Mouse (Mus musculus) intestine, embryonic 14.5 days (tissue): ENCODE measurements around the gene Trip4. TPM values are rescaled to one million over a fixed set of nuclear protein-coding genes. Genes with fewer than 3 reads are reported as not detected.

Source experiments
- ATAC-seq: fragments of 200-750 bp; cut with Nextera tagmentation; replicated peaks from 2 replicates; pipeline ENCODE4 v1.8.0; 2017; ENCODE audit warnings: low read depth, moderate number of reproducible peaks, moderate TSS enrichment, moderate library complexity; ENCODE audit not compliant: low FRiP score, low TSS enrichment
- DNase-seq: peaks from one replicate; pipeline ENCODE4 v3.0.0-alpha.2; 2018; ENCODE audit warnings: low spot score
- H3K27ac ChIP-seq: fragments of 300-500 bp; sonication (generic); 2 replicates; pipeline ENCODE4 v1.5.1; 2014; ENCODE audit warnings: low read depth, mild to moderate bottlenecking, control low read depth
- H3K27me3 ChIP-seq: fragments of 300-500 bp; sonication (generic); replicated peaks from 2 replicates; pipeline ENCODE4 v1.6.1; 2014; ENCODE audit warnings: low read length, control low read depth; ENCODE audit not compliant: control insufficient read depth, insufficient read depth
- H3K36me3 ChIP-seq: fragments of 300-500 bp; sonication (generic); 2 replicates; pipeline ENCODE4 v1.6.1; 2014; ENCODE audit warnings: low read length, control low read depth; ENCODE audit not compliant: control insufficient read depth, insufficient read depth
- H3K4me1 ChIP-seq: fragments of 300-500 bp; sonication (generic); replicated peaks from 2 replicates; pipeline ENCODE4 v1.6.1; 2014; ENCODE audit warnings: low read length, control low read depth, mixed read lengths; ENCODE audit not compliant: control insufficient read depth, insufficient read depth
- H3K4me2 ChIP-seq: fragments of 300-500 bp; sonication (generic); 2 replicates; pipeline ENCODE4 v1.6.1; 2014; ENCODE audit warnings: low read length
- H3K4me3 ChIP-seq: fragments of 300-500 bp; sonication (generic); 2 replicates; pipeline ENCODE4 v1.5.1; 2014; ENCODE audit warnings: low read depth, low read length, control low read depth, mixed read lengths
- H3K9ac ChIP-seq: fragments of 300-500 bp; sonication (generic); 2 replicates; pipeline ENCODE4 v1.6.1; 2014; ENCODE audit warnings: mild to moderate bottlenecking, low read length
- H3K9me3 ChIP-seq: fragments of 300-500 bp; sonication (generic); 2 replicates; pipeline ENCODE4 v1.6.1; 2016; ENCODE audit warnings: low read length, control low read depth; ENCODE audit not compliant: control insufficient read depth
- WGBS: fragments of 180-500 bp; shearing (Covaris S2); extraction: QIAGEN DNeasy Blood & Tissue Kit; methylation state at CpG from one replicate; pipeline ENCODE4 v1.1.7; 2014; 5-methylcytosine and 5-hydroxymethylcytosine counted together
- polyA plus RNA-seq: library from polyadenylated mRNA; unstranded; fragments of >200 nt; fragmentation: Nextera tagmentation; extraction: Ambion mirVana; gene quantifications from 2 replicates; pipeline ENCODE4 v1.2.1, GENCODE M21; 2014

Gene Trip4
- polyA plus RNA-seq, 1 experiment from 2014 or later, result 25.9 TPM

GRCm38 (mm10) chr9:65795651-65796050, 112.9 kb downstream of the Trip4 start:
- Histone ChIP-seq H3K36me3 (peaks cover 16% of the 10 kb centered on the region), H3K9me3 (no peaks in the 10 kb centered on the region), H3K4me2 (no peak overlapping the region), H3K27me3 (no peaks in the 10 kb centered on the region), H3K9ac (no peak overlapping the region), H3K4me3 (no peak overlapping the region), H3K4me1 (peaks cover 10% of the 10 kb centered on the region; the same call in 1 of the 2 replicates), H3K27ac (no peak overlapping the region)
- DNase-seq (no peak), ATAC-seq (no peak)
- WGBS, result 85% methylated on average over 2 of the region's 2 CpGs

DNA sequence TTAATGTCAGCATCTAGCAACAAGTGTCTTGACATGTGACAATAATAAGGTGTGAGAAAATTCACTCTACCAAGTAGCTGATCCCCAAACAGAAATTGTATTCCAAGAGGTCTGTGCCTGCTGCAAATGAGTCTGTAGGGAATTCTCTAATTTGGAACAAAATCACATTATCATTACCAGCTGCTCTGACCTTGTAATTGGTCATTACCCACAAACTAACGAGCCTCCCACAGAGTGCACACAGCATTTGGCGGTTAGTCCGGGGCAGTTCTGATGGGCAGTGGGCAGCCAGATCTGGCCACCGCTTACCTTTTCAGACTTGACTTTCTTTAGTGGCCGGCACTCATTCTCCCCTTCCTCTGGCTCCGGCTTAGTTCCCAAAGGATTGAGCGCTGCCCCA, 114.3 kb downstream of the Trip4 start:
- no peak overlapping the region for H3K4me2 ChIP-seq
- no peaks in the 10 kb centered on the region for H3K9me3 ChIP-seq
- H3K27ac ChIP-seq, result no peak overlapping the region
- no peaks in the 10 kb centered on the region for H3K27me3 ChIP-seq
- H3K9ac ChIP-seq, result no peak overlapping the region
- H3K36me3 ChIP-seq, result peaks cover 16% of the 10 kb centered on the region
- DNase-seq (no peak), ATAC-seq (no peak)
- H3K4me3 ChIP-seq, result no peak overlapping the region
- 84% methylated on average over 7 of the region's 7 CpGs for WGBS
- peaks cover 10% of the 10 kb centered on the region; the same call in 1 of the 2 replicates for H3K4me1 ChIP-seq

DNA sequence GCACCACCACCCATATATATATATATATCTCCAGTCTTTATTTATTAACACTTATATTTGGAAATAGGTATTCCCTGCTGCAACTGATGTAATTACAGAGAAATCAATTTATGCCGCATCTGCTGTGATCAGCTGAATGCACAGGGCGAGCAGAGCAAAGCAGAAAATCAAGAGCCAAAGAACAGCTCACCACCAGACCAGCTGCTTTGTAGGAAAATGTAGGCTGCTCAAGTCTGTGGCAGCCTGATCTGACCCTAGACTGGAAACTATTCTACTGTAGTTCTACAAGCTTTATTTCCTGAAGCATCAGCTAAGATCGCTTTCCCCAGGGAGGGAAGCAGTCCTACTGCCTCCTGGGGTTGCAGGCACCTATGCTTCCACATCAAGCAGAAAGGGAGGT, 115.1 kb downstream of the Trip4 start:
- ATAC-seq, result no peak
- no peak for DNase-seq
- H3K9me3 ChIP-seq, result no peaks in the 10 kb centered on the region
- H3K4me3 ChIP-seq, result no peak overlapping the region
- H3K4me2 ChIP-seq, result no peak overlapping the region
- 89% methylated on average over 3 of the region's 3 CpGs for WGBS
- H3K27ac ChIP-seq, result no peak overlapping the region
- H3K4me1 ChIP-seq, result peaks cover 10% of the 10 kb centered on the region; the same call in 1 of the 2 replicates
- no peaks in the 10 kb centered on the region for H3K27me3 ChIP-seq
- peaks cover 16% of the 10 kb centered on the region for H3K36me3 ChIP-seq
- no peak overlapping the region for H3K9ac ChIP-seq

- DNase-seq (no peak), ATAC-seq (no peak)
- no peak overlapping the region for H3K27ac ChIP-seq
- no peak overlapping the region for H3K4me3 ChIP-seq
- H3K36me3 ChIP-seq, result peaks cover 16% of the 10 kb centered on the region
- no peak overlapping the region for H3K9ac ChIP-seq
- H3K4me1 ChIP-seq, result peaks cover 10% of the 10 kb centered on the region; the same call in 1 of the 2 replicates
- H3K27me3 ChIP-seq, result no peaks in the 10 kb centered on the region
- H3K4me2 ChIP-seq, result no peak overlapping the region
- H3K9me3 ChIP-seq, result no peaks in the 10 kb centered on the region
- WGBS, result 68% methylated on average over 3 of the region's 3 CpGs
Measured at GRCm38 (mm10) chr9:65793086-65793485, 115.5 kb downstream of the Trip4 start.

DNA sequence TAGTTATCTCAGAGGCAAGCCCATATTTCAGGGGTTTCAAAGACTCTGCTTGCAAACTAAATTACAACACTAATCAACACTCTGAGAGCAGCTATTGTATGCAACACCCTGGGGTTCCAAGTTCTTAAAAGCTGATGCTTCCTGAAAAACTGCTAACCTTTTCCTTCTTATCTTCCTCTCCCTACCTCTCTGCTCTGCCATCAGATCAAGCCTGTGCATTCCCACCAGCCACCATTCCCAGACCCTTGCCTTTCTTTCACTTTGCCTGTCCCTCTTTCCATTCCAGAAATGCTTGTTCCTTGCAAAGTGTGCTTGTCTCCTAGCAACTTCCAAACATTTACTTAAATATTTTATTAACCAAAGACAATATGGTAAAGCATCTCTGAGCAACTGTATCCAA, 116.7 kb downstream of the Trip4 start:
- H3K27ac ChIP-seq, result no peak overlapping the region
- DNase-seq, result no peak

GRCm38 (mm10) chr9:65791106-65791505, 117.5 kb downstream of the Trip4 start:
- Histone ChIP-seq H3K27ac (no peak overlapping the region), H3K36me3 (peaks cover 16% of the 10 kb centered on the region), H3K27me3 (no peaks in the 10 kb centered on the region), H3K4me2 (no peak overlapping the region), H3K4me3 (no peak overlapping the region), H3K9me3 (no peaks in the 10 kb centered on the region), H3K4me1 (peaks cover 17% of the 10 kb centered on the region; the same call in 1 of the 2 replicates), H3K9ac (no peak overlapping the region)
- DNase-seq, result no peak
- 61% methylated on average over 4 of the region's 4 CpGs for WGBS
- no peak for ATAC-seq

More for the DNA sequence above, 116.7 kb downstream of the Trip4 start:
- no peak overlapping the region for H3K4me3 ChIP-seq
- no peak overlapping the region for H3K9ac ChIP-seq
- no peaks in the 10 kb centered on the region for H3K27me3 ChIP-seq
- H3K9me3 ChIP-seq, result no peaks in the 10 kb centered on the region
- no peak for ATAC-seq
- H3K4me1 ChIP-seq, result peaks cover 17% of the 10 kb centered on the region; the same call in 1 of the 2 replicates
- H3K4me2 ChIP-seq, result no peak overlapping the region
- peaks cover 16% of the 10 kb centered on the region for H3K36me3 ChIP-seq

GRCm38 (mm10) chr9:65789788-65790187, 118.8 kb downstream of the Trip4 start:
- no peak for DNase-seq
- Histone ChIP-seq H3K27me3 (no peaks in the 10 kb centered on the region), H3K4me2 (no peak overlapping the region), H3K27ac (no peak overlapping the region), H3K4me1 (peaks cover 17% of the 10 kb centered on the region; the same call in 1 of the 2 replicates), H3K36me3 (peaks cover 10% of the 10 kb centered on the region), H3K4me3 (no peak overlapping the region), H3K9me3 (no peaks in the 10 kb centered on the region), H3K9ac (no peak overlapping the region)
- ATAC-seq, result no peak
- WGBS, result 95% methylated on average over 3 of the region's 3 CpGs

DNA sequence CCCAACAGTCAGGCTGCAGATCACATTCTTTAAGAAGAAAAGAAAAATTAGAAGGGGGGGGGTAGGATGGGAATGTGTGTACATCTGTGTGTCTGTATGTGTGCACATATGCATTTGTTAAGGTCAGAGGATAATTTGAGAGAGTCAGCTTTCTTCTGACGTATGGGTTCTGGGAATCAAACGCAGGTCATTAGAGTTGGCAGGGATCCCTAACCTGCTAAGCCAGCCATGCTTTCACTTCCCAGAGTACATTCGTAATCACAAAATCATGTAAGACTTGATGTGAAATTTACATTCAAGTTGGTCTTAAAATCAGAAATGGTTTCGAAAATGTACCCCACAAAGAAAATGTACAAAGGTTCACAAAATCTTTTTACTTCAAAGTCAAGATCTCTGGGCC, 120.0 kb downstream of the Trip4 start:
- Histone ChIP-seq H3K36me3 (0 out of 2 replicates have a peak, but pooled peaks cover 3% of the 10 kb centered on the region), H3K27me3 (no peaks in the 10 kb centered on the region), H3K27ac (no peak overlapping the region), H3K4me3 (no peak overlapping the region), H3K9ac (no peak overlapping the region), H3K9me3 (no peaks in the 10 kb centered on the region), H3K4me2 (no peak overlapping the region), H3K4me1 (peaks cover 17% of the 10 kb centered on the region; the same call in 1 of the 2 replicates)
- ATAC-seq (no peak), DNase-seq (no peak)
- 74% methylated on average over 4 of the region's 4 CpGs for WGBS

- H3K9me3 ChIP-seq, result no peaks in the 10 kb centered on the region
- DNase-seq (no peak), ATAC-seq (no peak)
- no peaks in the 10 kb centered on the region for H3K27me3 ChIP-seq
- 74% methylated on average over 4 of the region's 4 CpGs for WGBS
- H3K27ac ChIP-seq, result no peak overlapping the region
- no peak overlapping the region for H3K4me3 ChIP-seq
- no peak overlapping the region for H3K9ac ChIP-seq
- H3K4me2 ChIP-seq, result no peak overlapping the region
- H3K4me1 ChIP-seq, result peaks cover 17% of the 10 kb centered on the region; the same call in 1 of the 2 replicates
- 0 out of 2 replicates have a peak, but pooled peaks cover under 1% of the 10 kb centered on the region for H3K36me3 ChIP-seq
Measured at GRCm38 (mm10) chr9:65787829-65788344, 120.7 kb downstream of the Trip4 start.
